Mouse (Mus musculus): Measurements from ENCODE around the gene Slc25a47.

DNA sequence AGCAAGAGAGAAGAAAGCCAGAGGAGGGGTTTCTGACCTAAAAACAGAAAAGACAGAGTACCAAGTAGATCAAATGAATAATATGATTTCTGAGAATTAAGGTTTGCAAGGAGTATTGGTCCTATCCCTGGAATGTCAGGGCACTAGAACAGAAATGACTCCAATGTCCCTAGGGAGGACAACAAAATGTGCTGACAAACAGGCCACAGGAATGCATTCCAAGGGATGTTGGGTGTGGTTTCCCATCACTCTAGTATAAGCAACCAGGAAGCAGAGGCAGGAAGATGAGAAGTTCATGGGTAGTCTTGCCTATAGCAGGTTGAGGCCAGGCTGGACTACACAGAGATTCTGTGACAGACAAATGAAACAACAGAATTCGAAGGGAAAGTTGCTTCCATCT lies 50.1 kb downstream of the Slc25a47 start:
- no peak for TF ChIP-seq POLR2A (IDR thresholded peaks at IDR 0.05; ENCODE audit: low read depth, low read length)
- no peak for TF ChIP-seq CTCF (conservative IDR thresholded peaks at IDR 0.05 in 1 of 2, IDR thresholded peaks at IDR 0.05 in 1 of 2; ENCODE audit: low read depth in 2 of 2, low read length in 2 of 2)
- no peak for TF ChIP-seq MAFK (IDR thresholded peaks at IDR 0.05; ENCODE audit: insufficient replicate concordance, low read length)
- TF ChIP-seq HCFC1 (IDR thresholded peaks at IDR 0.05; ENCODE audit: low read depth, low read length) = no peak
- no peak for TF ChIP-seq GABPA (IDR thresholded peaks at IDR 0.05; ENCODE audit: insufficient replicate concordance, low read depth, low read length)
- TF ChIP-seq ETS1 (conservative IDR thresholded peaks at IDR 0.05; ENCODE audit: low read depth, low read length) = no peak
- no peak for TF ChIP-seq MYC (IDR thresholded peaks at IDR 0.05; ENCODE audit: low read depth, low read length)
- no peak for TF ChIP-seq ZNF384 (IDR thresholded peaks at IDR 0.05; ENCODE audit: low read depth, low read length)
- no peak for TF ChIP-seq SMC3 (IDR thresholded peaks at IDR 0.05; ENCODE audit: low read depth, low read length)
- no peak for TF ChIP-seq UBTF (IDR thresholded peaks at IDR 0.05; ENCODE audit: low read depth, low read length)
- no peak for TF ChIP-seq ZC3H11A (IDR thresholded peaks at IDR 0.05; ENCODE audit: low read depth, low read length)
- TF ChIP-seq USF1 (IDR thresholded peaks at IDR 0.05; ENCODE audit: low read depth, low read length) = no peak
